Mouse (Mus musculus) liver, postnatal 0 days (tissue): Measurements from ENCODE around the gene Gm29797. TPM values are rescaled to one million over a fixed set of nuclear protein-coding genes. Genes with fewer than 3 reads are reported as not detected.

Experiments used
- ATAC-seq: fragments of 200-750 bp; cut with Nextera tagmentation; 2 replicates; pipeline ENCODE4 v1.8.0; 2017; ENCODE audit warnings: mild to moderate bottlenecking, moderate library complexity
- DNase-seq: peaks from one replicate; pipeline ENCODE4 v3.0.0-alpha.2; 2016
- H3K27ac ChIP-seq: fragments of 300-500 bp; sonication (generic); 2 replicates; pipeline ENCODE4 v1.5.1; 2014; ENCODE audit warnings: antibody characterized with exemption, moderate library complexity, mild to moderate bottlenecking, low read depth
- H3K27me3 ChIP-seq: fragments of 300-500 bp; sonication (generic); 2 replicates; pipeline ENCODE4 v1.6.1; 2014; ENCODE audit warnings: low read length, control low read depth, mixed read lengths; ENCODE audit not compliant: insufficient read depth
- H3K36me3 ChIP-seq: fragments of 300-500 bp; sonication (generic); replicated peaks from 2 replicates; pipeline ENCODE4 v1.6.1; 2014; ENCODE audit warnings: mild to moderate bottlenecking, control low read depth, low read length, moderate library complexity, mixed read lengths; ENCODE audit not compliant: insufficient read depth
- H3K4me1 ChIP-seq: fragments of 300-500 bp; sonication (generic); 2 replicates; pipeline ENCODE4 v1.6.1; 2014; ENCODE audit warnings: antibody characterized with exemption, mild to moderate bottlenecking, control low read depth; ENCODE audit not compliant: insufficient read depth
- H3K4me2 ChIP-seq: fragments of 300-500 bp; sonication (generic); 2 replicates; pipeline ENCODE4 v1.6.1; 2014; ENCODE audit warnings: low read depth, mild to moderate bottlenecking, low read length, moderate library complexity, mixed read lengths
- H3K4me3 ChIP-seq: fragments of 300-500 bp; sonication (generic); 2 replicates; pipeline ENCODE4 v1.5.1; 2014; ENCODE audit warnings: low read depth, low read length
- H3K9ac ChIP-seq: fragments of 300-500 bp; sonication (generic); replicated peaks from 2 replicates; pipeline ENCODE4 v1.6.1; 2014; ENCODE audit warnings: mild to moderate bottlenecking, moderate library complexity
- H3K9me3 ChIP-seq: fragments of 300-500 bp; sonication (generic); 2 replicates; pipeline ENCODE4 v1.6.1; 2016; ENCODE audit warnings: mild to moderate bottlenecking, control low read depth, low read length, mixed read lengths
- CTCF ChIP-seq: sonication (generic); IDR thresholded peaks from 2 replicates; pipeline ENCODE4 v1.5.1; 2016; ENCODE audit warnings: antibody characterized with exemption, low read depth
- EP300 ChIP-seq: IDR thresholded peaks from 2 replicates; pipeline ENCODE4 v1.6.1; 2016; ENCODE audit warnings: antibody characterized with exemption, low read depth, mild to moderate bottlenecking
- WGBS: fragments of 180-500 bp; shearing (Covaris S2); extraction: QIAGEN DNeasy Blood & Tissue Kit; methylation state at CpG from one replicate; pipeline ENCODE4 v1.1.7; 2014; ENCODE audit not compliant: insufficient replicate concordance; 5-methylcytosine and 5-hydroxymethylcytosine counted together
- polyA plus RNA-seq: library from polyadenylated mRNA; unstranded; fragments of >200 nt; fragmentation: Nextera tagmentation; extraction: Ambion mirVana; gene quantifications from 2 replicates; pipeline ENCODE4 v1.2.1, GENCODE M21; 2015

Gm29797 gene
- polyA plus RNA-seq, 1 experiment from 2014 or later = not detected

- H3K36me3 ChIP-seq = peaks cover 45% of the 10 kb centered on the region
- H3K4me3 ChIP-seq = no peak overlapping the region
- no peaks in the 10 kb centered on the region for H3K27me3 ChIP-seq
- TF ChIP-seq CTCF (peak; percentile 78), EP300 (no peak)
- no peak overlapping the region for H3K27ac ChIP-seq
- no peaks in the 10 kb centered on the region for H3K9me3 ChIP-seq
- H3K4me1 ChIP-seq = no peaks in the 10 kb centered on the region
- DNase-seq (peak; percentile 52), ATAC-seq (no peak)
- WGBS = 86% methylated on average over 2 of the region's 2 CpGs
- H3K4me2 ChIP-seq = no peak overlapping the region
- no peak overlapping the region for H3K9ac ChIP-seq
Observed at GRCm38 (mm10) chr2:181644361-181644760, 12.5 kb upstream of the Gm29797 start.

GRCm38 (mm10) chr2:181645666-181646065 lies 11.2 kb upstream of the Gm29797 start:
- Histone ChIP-seq H3K36me3 (peaks cover 56% of the 10 kb centered on the region), H3K27ac (no peak overlapping the region), H3K27me3 (no peaks in the 10 kb centered on the region), H3K4me2 (no peak overlapping the region), H3K9me3 (no peaks in the 10 kb centered on the region), H3K9ac (no peak overlapping the region), H3K4me3 (no peak overlapping the region), H3K4me1 (no peaks in the 10 kb centered on the region)
- DNase-seq (no peak), ATAC-seq (no peak)
- WGBS = 88% methylated on average over 3 of the region's 3 CpGs
- TF ChIP-seq EP300 = no peak
- no peak for TF ChIP-seq CTCF

GRCm38 (mm10) chr2:181646626-181647472 lies 10.0 kb upstream of the Gm29797 start:
- WGBS = 86% methylated on average over 6 of the region's 6 CpGs
- H3K4me2 ChIP-seq = no peak overlapping the region
- ATAC-seq (no peak), DNase-seq (no peak)
- H3K9me3 ChIP-seq = no peaks in the 10 kb centered on the region
- peaks cover 57% of the 10 kb centered on the region for H3K36me3 ChIP-seq
- H3K4me1 ChIP-seq = no peaks in the 10 kb centered on the region
- no peak overlapping the region for H3K4me3 ChIP-seq
- H3K27me3 ChIP-seq = no peaks in the 10 kb centered on the region
- H3K9ac ChIP-seq = no peak overlapping the region
- TF ChIP-seq EP300 (no peak), CTCF (no peak)
- H3K27ac ChIP-seq = no peak overlapping the region

GRCm38 (mm10) chr2:181648926-181649325 lies 7.9 kb upstream of the Gm29797 start:
- Histone ChIP-seq H3K4me1 (no peaks in the 10 kb centered on the region), H3K4me3 (no peak overlapping the region), H3K9ac (no peak overlapping the region), H3K27me3 (no peaks in the 10 kb centered on the region), H3K27ac (no peak overlapping the region), H3K9me3 (no peaks in the 10 kb centered on the region), H3K4me2 (no peak overlapping the region), H3K36me3 (peaks cover 72% of the 10 kb centered on the region)
- DNase-seq (no peak), ATAC-seq (no peak)
- TF ChIP-seq EP300 = no peak
- TF ChIP-seq CTCF = no peak
- WGBS = 93% methylated on average over 10 of the region's 10 CpGs

DNA sequence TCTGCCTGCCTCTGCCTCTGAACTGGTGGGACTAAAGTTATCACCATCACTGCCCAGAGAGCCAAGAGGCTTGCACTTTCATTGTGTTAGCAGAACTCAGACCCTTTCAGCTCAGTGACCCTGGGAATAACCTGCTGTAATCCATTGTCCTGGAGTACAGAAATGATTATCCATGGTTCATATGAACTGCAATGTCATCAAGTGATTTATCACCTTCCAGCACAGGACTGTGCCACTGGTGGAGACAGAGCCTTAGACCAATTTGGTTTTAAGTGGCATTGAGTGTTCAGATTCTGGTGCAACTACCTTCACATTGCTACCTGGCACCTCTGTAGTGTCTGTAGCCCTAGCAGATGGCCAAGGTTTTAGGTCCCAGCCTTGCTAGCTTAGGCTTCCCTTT lies 3.8 kb upstream of the Gm29797 start:
- no peaks in the 10 kb centered on the region for H3K9me3 ChIP-seq
- ATAC-seq (no peak), DNase-seq (no peak)
- H3K27me3 ChIP-seq = no peaks in the 10 kb centered on the region
- H3K9ac ChIP-seq = no peak overlapping the region
- H3K27ac ChIP-seq = no peak overlapping the region
- TF ChIP-seq CTCF (no peak), EP300 (no peak)
- H3K4me1 ChIP-seq = no peaks in the 10 kb centered on the region
- H3K4me2 ChIP-seq = no peak overlapping the region
- no peak overlapping the region for H3K4me3 ChIP-seq
- H3K36me3 ChIP-seq = peaks cover 64% of the 10 kb centered on the region

- Histone ChIP-seq H3K36me3 (peaks cover 60% of the 10 kb centered on the region), H3K4me3 (no peak overlapping the region), H3K27ac (no peak overlapping the region), H3K4me1 (no peaks in the 10 kb centered on the region), H3K9me3 (no peaks in the 10 kb centered on the region), H3K9ac (no peak overlapping the region), H3K27me3 (no peaks in the 10 kb centered on the region), H3K4me2 (no peak overlapping the region)
- TF ChIP-seq CTCF (no peak), EP300 (no peak)
- WGBS = 71% methylated on average over 1 of the region's 1 CpGs
- no peak for ATAC-seq
- DNase-seq = no peak
Observed at GRCm38 (mm10) chr2:181653523-181653922, 3.3 kb upstream of the Gm29797 start.
